Mouse (Mus musculus): Measurements from ENCODE around the gene Fam69b. TPM values are rescaled to one million over a fixed set of nuclear protein-coding genes. Genes with fewer than 3 reads are reported as not detected.

Gene Fam69b
- polyA plus RNA-seq, 1 experiment from 2014 or later, result 17.1 TPM

GRCm38 (mm10) chr2:26594934-26595724 lies 33.1 kb upstream of the Fam69b start:
- Histone ChIP-seq H3K4me1 (replicated peaks; ENCODE audit: control insufficient read depth, insufficient read depth, low read length) (peaks cover 9% of the 10 kb centered on the region), H3K9me3 (ENCODE audit: control insufficient read depth, low read length) (no peaks in the 10 kb centered on the region), H3K9ac (ENCODE audit: low read length) (no peak overlapping the region), H3K4me2 (ENCODE audit: low read depth, low read length) (no peak overlapping the region), H3K36me3 (ENCODE audit: control insufficient read depth, insufficient read depth, low read length) (peaks cover 20% of the 10 kb centered on the region), H3K27me3 (ENCODE audit: control insufficient read depth, insufficient read depth, low read depth, low read length) (no peaks in the 10 kb centered on the region), H3K27ac (ENCODE audit: low read length) (no peak overlapping the region), H3K4me3 (ENCODE audit: low read length) (no peak overlapping the region)
- 44% methylated on average over 6 of the region's 6 CpGs for WGBS
- peak; percentile 41 for ATAC-seq (ENCODE audit: low read depth)

- ATAC-seq (ENCODE audit: low read depth), result no peak
- Histone ChIP-seq H3K36me3 (ENCODE audit: control insufficient read depth, insufficient read depth, low read length) (peaks cover 17% of the 10 kb centered on the region), H3K9me3 (ENCODE audit: control insufficient read depth, low read length) (no peaks in the 10 kb centered on the region), H3K27me3 (ENCODE audit: control insufficient read depth, insufficient read depth, low read depth, low read length) (no peaks in the 10 kb centered on the region), H3K9ac (ENCODE audit: low read length) (no peak overlapping the region), H3K4me3 (ENCODE audit: low read length) (no peak overlapping the region), H3K4me2 (ENCODE audit: low read depth, low read length) (no peak overlapping the region), H3K27ac (ENCODE audit: low read length) (no peak overlapping the region), H3K4me1 (replicated peaks; ENCODE audit: control insufficient read depth, insufficient read depth, low read length) (peaks cover 8% of the 10 kb centered on the region)
- WGBS, result 77% methylated on average over 11 of the region's 11 CpGs
These were observed 32.4 kb upstream of the Fam69b start for GRCm38 (mm10) chr2:26595725-26596435.

GRCm38 (mm10) chr2:26596898-26597297 lies 31.4 kb upstream of the Fam69b start:
- Histone ChIP-seq H3K4me3 (ENCODE audit: low read length) (no peak overlapping the region), H3K27me3 (ENCODE audit: control insufficient read depth, insufficient read depth, low read depth, low read length) (no peaks in the 10 kb centered on the region), H3K4me2 (ENCODE audit: low read depth, low read length) (no peak overlapping the region), H3K27ac (ENCODE audit: low read length) (no peak overlapping the region), H3K9me3 (ENCODE audit: control insufficient read depth, low read length) (no peaks in the 10 kb centered on the region), H3K36me3 (ENCODE audit: control insufficient read depth, insufficient read depth, low read length) (peaks cover 13% of the 10 kb centered on the region), H3K4me1 (replicated peaks; ENCODE audit: control insufficient read depth, insufficient read depth, low read length) (no peaks in the 10 kb centered on the region), H3K9ac (ENCODE audit: low read length) (no peak overlapping the region)
- ATAC-seq (ENCODE audit: low read depth), result no peak
- 88% methylated on average over 3 of the region's 3 CpGs for WGBS

- peaks cover 9% of the 10 kb centered on the region for H3K36me3 ChIP-seq (ENCODE audit: control insufficient read depth, insufficient read depth, low read length)
- H3K9me3 ChIP-seq (ENCODE audit: control insufficient read depth, low read length), result no peaks in the 10 kb centered on the region
- no peak overlapping the region for H3K4me2 ChIP-seq (ENCODE audit: low read depth, low read length)
- no peak overlapping the region for H3K4me3 ChIP-seq (ENCODE audit: low read length)
- no peak overlapping the region for H3K27ac ChIP-seq (ENCODE audit: low read length)
- ATAC-seq (ENCODE audit: low read depth), result no peak
- 81% methylated on average over 2 of the region's 2 CpGs for WGBS
- H3K9ac ChIP-seq (ENCODE audit: low read length), result no peak overlapping the region
- H3K4me1 ChIP-seq (replicated peaks; ENCODE audit: control insufficient read depth, insufficient read depth, low read length), result peaks cover 5% of the 10 kb centered on the region
- no peaks in the 10 kb centered on the region for H3K27me3 ChIP-seq (ENCODE audit: control insufficient read depth, insufficient read depth, low read depth, low read length)
These were observed 30.4 kb upstream of the Fam69b start for GRCm38 (mm10) chr2:26597810-26598209.

DNA sequence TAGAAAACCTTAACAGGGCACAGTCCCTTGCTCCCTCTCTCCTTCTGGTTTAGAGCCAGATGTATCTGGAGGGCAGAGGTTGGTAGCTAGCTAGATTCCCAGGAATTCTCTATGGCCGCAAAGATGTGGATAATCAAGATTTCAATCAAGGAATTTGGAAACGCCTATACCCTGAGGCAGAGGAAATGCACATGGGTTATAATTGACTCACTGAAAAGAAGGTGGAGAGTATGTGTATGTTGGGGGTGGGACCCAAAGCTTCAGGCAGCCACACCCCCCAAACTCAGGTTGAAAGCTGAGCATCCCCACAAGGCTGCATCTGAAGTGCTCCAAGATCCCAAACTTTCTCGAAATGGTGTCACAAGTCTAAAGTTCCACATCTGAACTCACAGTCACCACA lies 29.8 kb upstream of the Fam69b start:
- Histone ChIP-seq H3K4me3 (ENCODE audit: low read length) (no peak overlapping the region), H3K4me2 (ENCODE audit: low read depth, low read length) (no peak overlapping the region), H3K4me1 (replicated peaks; ENCODE audit: control insufficient read depth, insufficient read depth, low read length) (peaks cover 11% of the 10 kb centered on the region), H3K9ac (ENCODE audit: low read length) (no peak overlapping the region), H3K9me3 (ENCODE audit: control insufficient read depth, low read length) (no peaks in the 10 kb centered on the region), H3K36me3 (ENCODE audit: control insufficient read depth, insufficient read depth, low read length) (peaks cover 9% of the 10 kb centered on the region), H3K27me3 (ENCODE audit: control insufficient read depth, insufficient read depth, low read depth, low read length) (no peaks in the 10 kb centered on the region), H3K27ac (ENCODE audit: low read length) (no peak overlapping the region)
- 68% methylated on average over 3 of the region's 3 CpGs for WGBS
- ATAC-seq (ENCODE audit: low read depth), result no peak

DNA sequence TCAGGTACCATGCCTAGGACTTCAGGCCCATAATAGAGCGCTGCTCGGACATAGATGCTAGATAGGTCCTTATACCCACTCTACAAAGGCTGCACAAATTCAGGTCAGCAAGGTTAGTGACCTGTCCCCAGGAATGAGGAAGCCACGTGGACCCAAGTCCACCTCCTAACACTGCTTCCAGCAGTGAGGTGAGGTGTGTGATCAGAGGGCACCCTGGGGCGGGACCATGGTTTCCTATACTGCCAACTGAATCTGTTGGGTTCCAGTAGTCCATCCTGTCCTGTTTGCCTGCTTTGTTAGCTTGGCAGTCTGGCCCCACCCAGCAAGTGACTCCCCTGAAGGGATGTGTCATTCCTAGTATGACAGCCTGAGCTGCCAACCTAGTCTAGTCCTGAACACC lies 28.3 kb upstream of the Fam69b start:
- WGBS, result 85% methylated on average over 4 of the region's 4 CpGs
- peaks cover 4% of the 10 kb centered on the region for H3K36me3 ChIP-seq (ENCODE audit: control insufficient read depth, insufficient read depth, low read length)
- ATAC-seq (ENCODE audit: low read depth), result no peak
- H3K27me3 ChIP-seq (ENCODE audit: control insufficient read depth, insufficient read depth, low read depth, low read length), result no peaks in the 10 kb centered on the region
- no peak overlapping the region for H3K4me3 ChIP-seq (ENCODE audit: low read length)
- no peak overlapping the region for H3K9ac ChIP-seq (ENCODE audit: low read length)
- peaks cover 14% of the 10 kb centered on the region for H3K4me1 ChIP-seq (replicated peaks; ENCODE audit: control insufficient read depth, insufficient read depth, low read length)
- no peak overlapping the region for H3K4me2 ChIP-seq (ENCODE audit: low read depth, low read length)
- no peak overlapping the region for H3K27ac ChIP-seq (ENCODE audit: low read length)
- H3K9me3 ChIP-seq (ENCODE audit: control insufficient read depth, low read length), result no peaks in the 10 kb centered on the region

DNA sequence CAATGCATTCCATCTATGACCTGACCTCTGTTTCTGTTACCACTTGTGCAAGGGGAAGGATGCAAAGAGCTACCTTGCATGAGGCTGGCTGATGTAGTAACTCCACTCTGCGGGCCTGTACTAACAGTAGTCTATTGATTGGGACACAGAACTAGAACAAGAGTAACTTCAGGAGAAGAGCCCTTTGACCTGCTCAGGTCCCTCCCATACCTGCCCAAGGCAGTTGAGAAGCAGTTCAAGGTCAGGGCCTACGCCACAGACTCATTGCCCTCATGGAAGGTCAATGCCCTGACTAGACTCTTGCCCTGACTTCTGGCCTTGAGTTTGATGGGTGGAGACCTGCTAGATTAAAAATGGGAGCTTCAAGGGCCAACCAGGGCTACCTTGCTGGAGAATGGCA lies 27.6 kb upstream of the Fam69b start:
- H3K36me3 ChIP-seq (ENCODE audit: control insufficient read depth, insufficient read depth, low read length), result peaks cover 4% of the 10 kb centered on the region
- no peak overlapping the region for H3K9ac ChIP-seq (ENCODE audit: low read length)
- no peaks in the 10 kb centered on the region for H3K9me3 ChIP-seq (ENCODE audit: control insufficient read depth, low read length)
- peaks cover 14% of the 10 kb centered on the region for H3K4me1 ChIP-seq (replicated peaks; ENCODE audit: control insufficient read depth, insufficient read depth, low read length)
- no peak overlapping the region for H3K27ac ChIP-seq (ENCODE audit: low read length)
- no peak overlapping the region for H3K4me3 ChIP-seq (ENCODE audit: low read length)
- no peaks in the 10 kb centered on the region for H3K27me3 ChIP-seq (ENCODE audit: control insufficient read depth, insufficient read depth, low read depth, low read length)
- WGBS, result 87% methylated on average over 2 of the region's 2 CpGs
- no peak overlapping the region for H3K4me2 ChIP-seq (ENCODE audit: low read depth, low read length)
- no peak for ATAC-seq (ENCODE audit: low read depth)

GRCm38 (mm10) chr2:26601595-26601994 lies 26.7 kb upstream of the Fam69b start:
- no peak overlapping the region for H3K4me3 ChIP-seq (ENCODE audit: low read length)
- H3K9me3 ChIP-seq (ENCODE audit: control insufficient read depth, low read length), result no peaks in the 10 kb centered on the region
- WGBS, result 78% methylated on average over 1 of the region's 1 CpGs
- peaks cover 20% of the 10 kb centered on the region for H3K4me1 ChIP-seq (replicated peaks; ENCODE audit: control insufficient read depth, insufficient read depth, low read length)
- no peak overlapping the region for H3K27ac ChIP-seq (ENCODE audit: low read length)
- ATAC-seq (ENCODE audit: low read depth), result no peak
- H3K9ac ChIP-seq (ENCODE audit: low read length), result no peak overlapping the region
- no peaks in the 10 kb centered on the region for H3K36me3 ChIP-seq (ENCODE audit: control insufficient read depth, insufficient read depth, low read length)
- no peaks in the 10 kb centered on the region for H3K27me3 ChIP-seq (ENCODE audit: control insufficient read depth, insufficient read depth, low read depth, low read length)
- no peak overlapping the region for H3K4me2 ChIP-seq (ENCODE audit: low read depth, low read length)

GRCm38 (mm10) chr2:26602631-26603030 lies 25.6 kb upstream of the Fam69b start:
- Histone ChIP-seq H3K4me3 (ENCODE audit: low read length) (peak overlapping the region; percentile 78), H3K9ac (ENCODE audit: low read length) (peak overlapping the region; percentile 87), H3K4me1 (replicated peaks; ENCODE audit: control insufficient read depth, insufficient read depth, low read length) (peaks cover 31% of the 10 kb centered on the region), H3K36me3 (ENCODE audit: control insufficient read depth, insufficient read depth, low read length) (no peaks in the 10 kb centered on the region), H3K4me2 (ENCODE audit: low read depth, low read length) (peak overlapping the region; percentile 80), H3K27me3 (ENCODE audit: control insufficient read depth, insufficient read depth, low read depth, low read length) (no peaks in the 10 kb centered on the region), H3K27ac (ENCODE audit: low read length) (no peak overlapping the region), H3K9me3 (ENCODE audit: control insufficient read depth, low read length) (no peaks in the 10 kb centered on the region)
- ATAC-seq (ENCODE audit: low read depth), result no peak
- WGBS, result 84% methylated on average over 5 of the region's 5 CpGs

All from lung, embryonic 16.5 days (tissue).